Mouse (Mus musculus) neural tube, embryonic 15.5 days (tissue): ENCODE measurements around the gene Fam229a. TPM values are rescaled to one million over a fixed set of nuclear protein-coding genes. Genes with fewer than 3 reads are reported as not detected.

Source experiments
- ATAC-seq: fragments of 200-750 bp; cut with Nextera tagmentation; 2 replicates; pipeline ENCODE4 v1.8.0; 2017; ENCODE audit warnings: mild to moderate bottlenecking, moderate TSS enrichment, moderate library complexity; ENCODE audit not compliant: low FRiP score
- H3K27ac ChIP-seq: fragments of 300-500 bp; sonication (generic); replicated peaks from 2 replicates; pipeline ENCODE4 v1.5.1; 2015; ENCODE audit warnings: mild to moderate bottlenecking, inconsistent platforms
- H3K27me3 ChIP-seq: fragments of 300-500 bp; sonication (generic); replicated peaks from 2 replicates; pipeline ENCODE4 v1.6.1; 2015; ENCODE audit warnings: inconsistent platforms
- H3K36me3 ChIP-seq: fragments of 300-500 bp; sonication (generic); 2 replicates; pipeline ENCODE4 v1.6.1; 2015; ENCODE audit warnings: inconsistent platforms
- H3K4me1 ChIP-seq: fragments of 300-500 bp; sonication (generic); 2 replicates; pipeline ENCODE4 v1.6.1; 2015; ENCODE audit warnings: inconsistent platforms
- H3K4me2 ChIP-seq: fragments of 300-500 bp; sonication (generic); 2 replicates; pipeline ENCODE4 v1.6.1; 2015; ENCODE audit warnings: inconsistent platforms, mild to moderate bottlenecking, moderate library complexity
- H3K4me3 ChIP-seq: fragments of 300-500 bp; sonication (generic); replicated peaks from 2 replicates; pipeline ENCODE4 v1.5.1; 2015; ENCODE audit warnings: mild to moderate bottlenecking, inconsistent platforms
- H3K9ac ChIP-seq: fragments of 300-500 bp; sonication (generic); replicated peaks from 2 replicates; pipeline ENCODE4 v1.6.1; 2015; ENCODE audit warnings: mild to moderate bottlenecking, inconsistent platforms
- H3K9me3 ChIP-seq: fragments of 300-500 bp; sonication (generic); replicated peaks from 2 replicates; pipeline ENCODE4 v1.6.1; 2016; ENCODE audit warnings: inconsistent platforms
- WGBS: fragments of 180-500 bp; shearing (Covaris S2); methylation state at CpG from one replicate; pipeline ENCODE4 v1.1.7; 2015; ENCODE audit warnings: mixed read lengths; 5-methylcytosine and 5-hydroxymethylcytosine counted together
- polyA plus RNA-seq: library from polyadenylated mRNA; unstranded; fragments of >200 nt; fragmentation: Nextera tagmentation; extraction: Ambion mirVana; gene quantifications from 2 replicates; pipeline ENCODE4 v1.2.1, GENCODE M21; 2015

Fam229a gene
- polyA plus RNA-seq, 1 experiment from 2014 or later: 0.38 TPM

- peak within 1 kb of the TSS; percentile 81 for H3K4me2 ChIP-seq
- no peaks in the 10 kb centered on the region for H3K27me3 ChIP-seq
- peak within 1 kb of the TSS; percentile 92 for H3K27ac ChIP-seq
- no peaks in the 10 kb centered on the region for H3K9me3 ChIP-seq
- H3K36me3 ChIP-seq: peaks cover 27% of the 10 kb centered on the region
- H3K9ac ChIP-seq: peak within 1 kb of the TSS; percentile 84
- WGBS: under 1% methylated on average over 46 of the region's 46 CpGs
- ATAC-seq: peak; percentile 98
- peak within 1 kb of the TSS; percentile 98 for H3K4me3 ChIP-seq
- peaks cover 16% of the 10 kb centered on the region for H3K4me1 ChIP-seq
These were observed 29.6 kb upstream of the Fam229a start, which contains the start of gene Bsdc1 for GRCm38 (mm10) chr4:129461183-129461960. Bsdc1 (plus strand) TSS chr4:129461581.

DNA sequence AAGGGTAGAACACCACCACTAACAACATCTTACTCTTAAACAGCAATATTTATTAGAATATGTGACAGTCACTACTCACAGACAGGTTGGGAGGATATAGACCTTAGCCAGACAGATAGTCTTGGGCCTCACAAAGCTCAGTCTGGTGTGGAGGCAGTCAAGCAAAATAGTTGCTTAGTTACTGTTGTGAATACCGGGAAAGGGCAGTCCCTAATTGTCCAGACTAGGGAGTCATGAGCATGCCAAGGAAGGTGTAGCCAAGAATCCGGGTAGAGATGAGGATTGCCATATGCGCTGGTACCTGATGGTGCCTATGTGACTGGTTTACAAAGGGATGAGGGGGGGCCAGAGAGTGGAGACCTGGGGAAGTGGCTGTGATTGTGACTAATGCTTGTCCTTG is 28.9 kb upstream of the Fam229a start:
- H3K27me3 ChIP-seq: no peaks in the 10 kb centered on the region
- peak overlapping the region; percentile 98 for H3K4me3 ChIP-seq
- H3K9ac ChIP-seq: peak overlapping the region; percentile 84
- peak overlapping the region; percentile 77 for H3K27ac ChIP-seq
- no peak for ATAC-seq
- H3K9me3 ChIP-seq: no peaks in the 10 kb centered on the region
- WGBS: 38% methylated on average over 3 of the region's 3 CpGs
- H3K4me1 ChIP-seq: peaks cover 16% of the 10 kb centered on the region
- peaks cover 34% of the 10 kb centered on the region for H3K36me3 ChIP-seq
- H3K4me2 ChIP-seq: peak overlapping the region; percentile 81

DNA sequence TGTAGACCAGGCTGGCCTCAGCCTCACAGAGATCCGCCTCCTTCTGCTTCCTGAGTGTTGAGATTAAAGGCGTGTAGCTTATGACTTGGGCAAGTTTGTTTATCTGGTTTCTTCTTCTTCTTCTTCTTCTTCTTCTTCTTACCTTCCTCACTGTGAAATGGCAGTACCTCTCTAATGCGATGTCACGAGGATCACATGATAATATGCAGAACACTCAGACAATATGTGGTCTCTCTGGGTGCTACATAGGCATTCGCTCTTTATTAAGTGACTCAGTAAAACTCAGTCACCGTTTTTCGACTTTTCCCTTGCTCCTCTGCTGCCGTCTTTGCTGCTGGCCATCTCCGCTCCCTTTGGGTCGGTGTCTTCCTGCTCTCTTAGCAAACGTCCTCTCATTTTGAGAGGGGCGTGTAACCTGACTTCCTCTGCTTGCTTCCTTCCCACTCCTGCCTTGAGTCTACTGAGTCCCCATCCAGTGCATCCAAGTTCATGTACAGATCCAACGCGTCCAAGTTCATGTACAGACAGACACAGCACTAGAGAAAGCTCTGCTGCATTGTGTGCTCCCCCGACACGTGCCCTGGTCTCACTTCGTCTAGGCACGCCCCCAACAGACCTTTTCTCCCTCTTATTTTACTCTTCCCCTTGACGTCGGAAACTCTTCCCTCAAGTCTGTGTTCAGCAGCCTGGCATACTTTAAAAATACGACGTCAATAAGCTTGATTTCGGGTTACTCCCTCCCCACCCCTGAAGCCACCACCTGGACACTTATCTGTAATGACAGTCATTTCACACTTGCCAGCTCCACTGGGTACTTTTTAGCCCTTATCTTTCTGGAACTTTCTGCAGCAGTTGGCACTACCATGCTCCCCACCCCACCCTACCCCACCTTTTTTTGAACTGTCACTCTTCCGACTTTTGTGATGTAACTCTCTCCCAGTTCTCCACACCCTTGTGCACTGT is 27.6 kb upstream of the Fam229a start:
- Histone ChIP-seq H3K4me3 (no peak overlapping the region), H3K4me2 (no peak overlapping the region), H3K9me3 (no peaks in the 10 kb centered on the region), H3K36me3 (peaks cover 47% of the 10 kb centered on the region), H3K4me1 (peaks cover 16% of the 10 kb centered on the region), H3K9ac (no peak overlapping the region), H3K27me3 (no peaks in the 10 kb centered on the region), H3K27ac (no peak overlapping the region)
- ATAC-seq: no peak
- 89% methylated on average over 24 of the region's 24 CpGs for WGBS

GRCm38 (mm10) chr4:129464286-129464815 is 26.6 kb upstream of the Fam229a start:
- ATAC-seq: no peak
- Histone ChIP-seq H3K27ac (no peak overlapping the region), H3K9me3 (no peaks in the 10 kb centered on the region), H3K4me2 (no peak overlapping the region), H3K9ac (no peak overlapping the region), H3K36me3 (peaks cover 56% of the 10 kb centered on the region), H3K27me3 (no peaks in the 10 kb centered on the region), H3K4me3 (no peak overlapping the region), H3K4me1 (peaks cover 16% of the 10 kb centered on the region)
- 91% methylated on average over 4 of the region's 4 CpGs for WGBS

DNA sequence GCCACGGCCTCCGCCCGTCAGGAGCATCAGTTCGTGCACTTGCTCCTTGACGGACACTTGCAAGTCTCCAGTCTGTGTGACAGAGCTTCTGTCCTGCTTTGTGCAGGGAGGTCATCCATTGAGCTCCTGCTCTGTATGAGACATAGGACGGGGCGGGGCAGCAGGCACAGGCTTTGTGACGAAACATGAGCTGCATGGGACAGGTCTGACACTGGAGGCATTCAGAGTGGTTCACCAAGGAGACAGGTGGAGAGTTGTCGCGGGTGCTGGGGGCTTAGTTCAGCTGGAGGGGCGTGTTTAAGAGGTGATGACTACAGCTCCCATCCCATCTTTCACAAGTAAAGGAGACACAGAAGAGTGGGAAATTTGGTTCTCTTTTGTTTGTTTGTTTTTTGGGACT is 14.9 kb upstream of the Fam229a start:
- H3K27me3 ChIP-seq: no peaks in the 10 kb centered on the region
- no peak overlapping the region for H3K9ac ChIP-seq
- H3K9me3 ChIP-seq: no peaks in the 10 kb centered on the region
- H3K27ac ChIP-seq: no peak overlapping the region
- no peaks in the 10 kb centered on the region for H3K4me1 ChIP-seq
- ATAC-seq: no peak
- peaks cover 83% of the 10 kb centered on the region for H3K36me3 ChIP-seq
- H3K4me2 ChIP-seq: no peak overlapping the region
- WGBS: 91% methylated on average over 11 of the region's 11 CpGs
- no peak overlapping the region for H3K4me3 ChIP-seq

DNA sequence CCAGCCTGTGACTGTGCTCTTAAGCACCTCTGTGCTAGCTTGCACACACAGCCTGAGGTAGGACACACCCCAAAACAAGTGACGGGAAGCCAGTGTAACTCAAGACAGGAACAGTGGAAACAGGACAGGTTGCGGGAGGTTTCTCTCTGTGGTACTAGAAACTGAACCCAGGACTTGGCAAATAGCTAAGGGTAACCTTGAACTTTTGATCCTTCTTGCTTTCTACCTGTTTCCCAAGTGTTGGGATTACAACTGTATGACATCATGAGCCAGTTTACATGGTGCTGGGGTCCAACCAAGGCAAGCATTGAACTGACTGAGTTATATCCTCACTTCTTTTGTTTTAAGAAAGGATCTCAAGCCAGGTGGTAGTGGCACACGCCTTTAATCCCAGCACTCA is 11.1 kb upstream of the Fam229a start:
- Histone ChIP-seq H3K36me3 (peaks cover 80% of the 10 kb centered on the region), H3K4me3 (no peak overlapping the region), H3K9ac (no peak overlapping the region), H3K27ac (no peak overlapping the region), H3K27me3 (no peaks in the 10 kb centered on the region), H3K4me2 (no peak overlapping the region), H3K4me1 (no peaks in the 10 kb centered on the region), H3K9me3 (no peaks in the 10 kb centered on the region)
- no peak for ATAC-seq
- 100% methylated on average over 3 of the region's 3 CpGs for WGBS

DNA sequence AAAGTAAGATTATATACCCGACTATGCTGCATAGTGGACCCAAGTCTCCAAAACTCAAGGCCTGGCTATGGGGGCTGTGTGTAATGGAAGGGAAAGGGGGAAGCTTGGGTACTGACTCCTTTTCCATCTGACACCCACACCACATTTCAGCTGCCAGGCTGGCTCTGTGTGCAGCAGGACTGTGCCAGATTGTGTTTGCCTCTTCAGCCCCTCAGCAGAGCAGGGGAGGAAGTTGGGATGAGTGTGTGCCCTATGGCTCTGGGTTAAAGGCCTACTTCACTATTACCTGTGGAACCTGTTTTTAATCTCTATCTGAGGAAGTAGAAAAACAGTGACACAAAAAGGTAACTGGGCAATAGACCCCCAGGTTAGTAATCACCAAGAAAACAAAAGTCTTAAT is 9.9 kb upstream of the Fam229a start:
- H3K4me1 ChIP-seq: no peaks in the 10 kb centered on the region
- no peak overlapping the region for H3K4me3 ChIP-seq
- H3K36me3 ChIP-seq: peaks cover 82% of the 10 kb centered on the region
- H3K4me2 ChIP-seq: no peak overlapping the region
- no peak for ATAC-seq
- no peaks in the 10 kb centered on the region for H3K27me3 ChIP-seq
- WGBS: 93% methylated on average over 1 of the region's 1 CpGs
- H3K9me3 ChIP-seq: no peaks in the 10 kb centered on the region
- no peak overlapping the region for H3K27ac ChIP-seq
- no peak overlapping the region for H3K9ac ChIP-seq

DNA sequence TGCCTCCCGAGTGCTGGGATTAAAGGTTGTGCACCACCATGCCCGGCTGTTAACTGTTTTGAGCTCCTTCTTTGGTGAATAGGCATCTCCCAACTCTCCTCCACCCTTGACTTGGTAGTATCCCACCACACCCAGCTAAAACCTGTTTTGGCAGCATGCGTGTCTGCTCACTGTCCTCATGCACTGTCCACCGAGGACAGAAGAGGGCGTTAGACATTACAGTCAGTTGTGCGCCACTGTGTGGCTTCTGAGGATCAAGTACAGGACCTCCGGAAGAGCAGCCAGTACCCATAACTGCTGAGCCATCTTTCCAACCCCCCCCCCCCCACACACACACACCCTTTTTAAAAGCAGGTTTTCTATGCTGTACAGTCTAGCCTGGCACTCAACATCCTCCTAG is 3.7 kb downstream of the Fam229a start:
- WGBS: 75% methylated on average over 7 of the region's 7 CpGs
- Histone ChIP-seq H3K4me3 (no peak overlapping the region), H3K4me2 (no peak overlapping the region), H3K4me1 (peaks cover 32% of the 10 kb centered on the region), H3K9ac (no peak overlapping the region), H3K36me3 (no peaks in the 10 kb centered on the region), H3K27me3 (peaks cover 22% of the 10 kb centered on the region), H3K9me3 (no peaks in the 10 kb centered on the region), H3K27ac (no peak overlapping the region)
- ATAC-seq: no peak

DNA sequence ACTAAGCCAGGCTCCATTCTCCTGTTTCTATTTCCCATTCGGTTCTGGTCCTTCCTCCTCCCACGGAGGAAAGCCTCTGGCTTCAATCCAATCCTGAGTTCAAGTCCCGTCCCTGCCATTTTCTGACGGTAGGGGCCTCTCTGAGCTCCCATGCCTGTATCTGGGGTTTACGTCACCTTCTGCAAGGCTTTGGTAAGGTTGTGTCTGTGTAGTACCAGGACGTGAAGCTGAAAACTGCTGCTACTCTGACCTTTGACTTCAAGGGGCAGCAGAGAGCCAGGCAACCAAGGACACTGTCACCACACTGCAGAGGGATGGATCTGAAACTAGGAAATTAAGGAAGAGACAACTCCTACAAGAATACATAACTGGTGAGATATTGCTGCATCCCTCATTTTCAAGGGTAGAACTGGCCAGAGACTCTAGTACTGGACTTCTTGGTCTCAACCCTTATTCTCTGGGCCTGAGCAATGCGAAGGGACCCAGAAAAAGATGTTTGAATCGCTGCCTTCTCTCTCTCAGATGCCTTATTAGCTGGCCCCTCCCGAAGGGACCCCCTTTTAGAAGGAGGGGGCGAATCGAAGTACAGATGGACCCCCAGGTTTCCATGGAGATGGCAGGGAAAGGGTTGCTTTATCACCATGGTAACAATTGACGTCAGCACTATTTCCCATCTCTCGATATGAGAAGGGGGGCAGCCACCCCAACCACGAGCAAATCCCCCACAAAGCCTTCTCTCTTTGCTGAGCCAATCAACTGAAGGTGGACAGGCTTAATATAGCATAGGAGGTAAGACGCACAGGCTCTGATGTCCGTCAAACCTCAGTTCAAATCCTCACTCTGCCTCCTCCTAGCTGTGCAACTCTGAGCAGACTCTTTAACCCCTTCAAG is 4.9 kb downstream of the Fam229a start:
- peak; percentile 63 for ATAC-seq
- whole genome bisulfite sequencing: 15% methylated on average over 16 of the region's 16 CpGs
- Histone ChIP-seq H3K4me2 (peak overlapping the region; percentile 46), H3K4me1 (peaks cover 37% of the 10 kb centered on the region), H3K27ac (peak overlapping the region; percentile 80), H3K9ac (peak overlapping the region; percentile 36), H3K27me3 (peaks cover 21% of the 10 kb centered on the region), H3K4me3 (peak overlapping the region; percentile 21), H3K36me3 (no peaks in the 10 kb centered on the region), H3K9me3 (no peaks in the 10 kb centered on the region)

- Histone ChIP-seq H3K27ac (peak overlapping the region; percentile 80), H3K4me3 (peak overlapping the region; percentile 21), H3K9ac (peak overlapping the region; percentile 36), H3K27me3 (peaks cover 14% of the 10 kb centered on the region), H3K9me3 (no peaks in the 10 kb centered on the region), H3K4me2 (peak overlapping the region; percentile 46), H3K4me1 (peaks cover 36% of the 10 kb centered on the region), H3K36me3 (no peaks in the 10 kb centered on the region)
- ATAC-seq: 0 out of 2 replicates have a peak, but pooled peaks have one; percentile 11
- 40% methylated on average over 6 of the region's 6 CpGs for WGBS
These were observed 5.6 kb downstream of the Fam229a start for GRCm38 (mm10) chr4:129496631-129497030.

GRCm38 (mm10) chr4:129498941-129499340 is 8.0 kb downstream of the Fam229a start:
- no peak for ATAC-seq
- Histone ChIP-seq H3K4me3 (no peak overlapping the region), H3K27ac (no peak overlapping the region), H3K27me3 (no peaks in the 10 kb centered on the region), H3K9me3 (no peaks in the 10 kb centered on the region), H3K9ac (no peak overlapping the region), H3K4me2 (no peak overlapping the region), H3K36me3 (no peaks in the 10 kb centered on the region), H3K4me1 (peaks cover 35% of the 10 kb centered on the region)
- WGBS: 77% methylated on average over 3 of the region's 3 CpGs
